Comparison of ENCODE assay signal across 8 mouse cellular contexts in the genomic region with DNA sequence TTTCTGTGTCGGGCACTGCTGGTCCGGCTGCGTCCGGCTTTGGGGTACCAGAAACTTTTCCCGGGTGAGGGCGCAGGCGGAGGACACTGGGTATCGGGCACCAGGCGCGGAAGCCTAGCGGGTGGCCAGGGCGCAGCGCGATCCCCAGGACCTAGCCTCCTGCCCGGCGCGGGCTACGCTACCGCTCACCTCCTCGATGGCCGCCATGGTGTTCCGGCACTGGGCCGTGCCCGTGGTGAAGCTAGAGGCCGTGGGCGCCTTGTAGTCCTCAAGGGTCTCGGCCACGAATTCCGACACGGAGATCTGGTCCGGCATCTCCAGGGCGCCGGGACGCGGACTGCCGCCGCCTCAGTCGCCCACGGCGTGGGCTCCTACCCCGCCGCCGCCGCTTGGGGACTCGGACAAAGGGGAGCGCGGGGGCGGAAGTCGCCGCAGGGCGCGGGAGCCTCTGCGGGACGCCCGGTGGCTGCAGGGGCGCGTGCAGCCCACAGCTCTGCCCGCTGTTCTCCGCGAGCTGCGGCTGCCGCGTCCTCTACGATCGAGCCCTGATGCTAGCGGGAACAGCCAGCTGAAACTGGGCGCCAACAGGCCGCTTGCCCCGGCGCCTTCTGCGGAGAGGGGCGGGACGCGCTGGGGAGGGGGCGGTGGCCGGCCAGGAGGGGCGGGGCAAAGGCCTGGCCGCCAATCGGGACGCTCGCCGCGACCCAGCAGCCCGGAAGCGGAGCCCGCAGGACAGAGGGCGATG.
DNase-seq lines count a peak whose midpoint lies in the region; ATAC-seq and TF ChIP-seq lines count a peak whose summit lies in the region.
"Not testable (repeated sequence)": the region's sequence is repeated elsewhere in the genome, so short reads cannot be mapped to it uniquely, and the experiment has no call there.

No protein-coding gene starts in this region.

- H3K9ac ChIP-seq in heart, embryonic 15.5 days: peak overlapping the region; percentile 88
- peak overlapping the region; percentile 88 for H3K9ac ChIP-seq in kidney, postnatal 0 days (ENCODE audit: low read depth, low read length)
- H3K9ac ChIP-seq in liver, embryonic 13.5 days: peak overlapping the region; percentile 80

- peak; percentile 55; the same call in 1 of the 2 replicates for TF ChIP-seq POLR2A in brain, embryonic 14.5 days (IDR thresholded peaks at IDR 0.05; ENCODE audit: borderline replicate concordance, extremely low read depth, insufficient read depth, insufficient read length, poor library complexity, severe bottlenecking)

- peak; percentile 88 for DNase-seq in A20 (ENCODE audit: low read depth, low spot score)
- DNase-seq in brain, embryonic 14.5 days (ENCODE audit: low read depth): peak; percentile 89
- peak; percentile 79 for DNase-seq in forebrain, embryonic 10.5 days (ENCODE audit: extremely low spot score, low spot score)
- peak; percentile 84 for DNase-seq in kidney, postnatal 0 days (ENCODE audit: low spot score)
- not testable (repeated sequence) for DNase-seq in liver, embryonic 13.5 days
- peak; percentile 85 for DNase-seq in neural tube, embryonic 10.5 days (ENCODE audit: extremely low spot score, low spot score)
- DNase-seq in splenic B cell, adult 2 months (ENCODE audit: low read depth, low spot score): peak; percentile 72

- peaks cover 46% of the 10 kb centered on the region for H3K9me3 ChIP-seq in forebrain, embryonic 10.5 days
- H3K9me3 ChIP-seq in heart, embryonic 15.5 days (replicated peaks); kidney, postnatal 0 days (replicated peaks; ENCODE audit: low read length); liver, embryonic 13.5 days (replicated peaks): not testable (repeated sequence)

- not testable (repeated sequence) for TF ChIP-seq CTCF in brain, embryonic 14.5 days (IDR thresholded peaks at IDR 0.05; ENCODE audit: borderline replicate concordance, extremely low read depth, insufficient read depth, insufficient read length); kidney, postnatal 0 days (IDR thresholded peaks at IDR 0.05; ENCODE audit: low read depth)

- H3K36me3 ChIP-seq in forebrain, embryonic 10.5 days (replicated peaks): peaks cover 38% of the 10 kb centered on the region
- H3K36me3 ChIP-seq in heart, embryonic 15.5 days; kidney, postnatal 0 days (ENCODE audit: insufficient read depth, low read length); liver, embryonic 13.5 days; splenic B cell, adult 2 months (ENCODE audit: control insufficient read depth, insufficient read depth, low read length, poor library complexity, severe bottlenecking): not testable (repeated sequence)

- WGBS in forebrain, embryonic 10.5 days: under 1% methylated on average over 81 of the region's 87 CpGs
- 0% methylated on average over 77 of the region's 87 CpGs for WGBS in heart, embryonic 15.5 days
- under 1% methylated on average over 68 of the region's 87 CpGs for WGBS in kidney, postnatal 0 days
- WGBS in liver, embryonic 13.5 days (ENCODE audit: insufficient replicate concordance): under 1% methylated on average over 83 of the region's 87 CpGs

- peak overlapping the region; percentile 97 for H3K27ac ChIP-seq in forebrain, embryonic 10.5 days
- H3K27ac ChIP-seq in heart, embryonic 15.5 days: peak overlapping the region; percentile 91
- peak overlapping the region; percentile 94 for H3K27ac ChIP-seq in kidney, postnatal 0 days
- H3K27ac ChIP-seq in liver, embryonic 13.5 days: peak overlapping the region; percentile 39

- peak overlapping the region; percentile 64 for H3K4me2 ChIP-seq in heart, embryonic 15.5 days
- H3K4me2 ChIP-seq in kidney, postnatal 0 days (ENCODE audit: low read length): peak overlapping the region; percentile 56
- H3K4me2 ChIP-seq in liver, embryonic 13.5 days: peak overlapping the region; percentile 78

- H3K4me1 ChIP-seq in forebrain, embryonic 10.5 days; heart, embryonic 15.5 days (replicated peaks); kidney, postnatal 0 days (replicated peaks; ENCODE audit: insufficient read depth, low read length); liver, embryonic 13.5 days (replicated peaks): not testable (repeated sequence)

- not testable (repeated sequence) for H3K27me3 ChIP-seq in forebrain, embryonic 10.5 days (ENCODE audit: poor library complexity, severe bottlenecking); heart, embryonic 15.5 days; kidney, postnatal 0 days (ENCODE audit: insufficient read depth, low read length); liver, embryonic 13.5 days; splenic B cell, adult 2 months (ENCODE audit: control insufficient read depth, insufficient read depth, low read length, poor library complexity, severe bottlenecking)

- H3K4me3 ChIP-seq in forebrain, embryonic 10.5 days: peak overlapping the region; percentile 81
- H3K4me3 ChIP-seq in heart, embryonic 15.5 days: peak overlapping the region; percentile 95
- peak overlapping the region; percentile 80 for H3K4me3 ChIP-seq in kidney, postnatal 0 days (replicated peaks; ENCODE audit: low read depth, low read length)
- H3K4me3 ChIP-seq in liver, embryonic 13.5 days (replicated peaks): peak overlapping the region; percentile 78

- ATAC-seq in heart, embryonic 15.5 days (replicated peaks; ENCODE audit: insufficient number of reproducible peaks, insufficient read depth, low FRiP score, low read depth): peak; percentile 99
- peak; percentile 100 for ATAC-seq in kidney, postnatal 0 days (replicated peaks; ENCODE audit: low FRiP score, low read depth)
- peak; percentile 99 for ATAC-seq in liver, embryonic 13.5 days (ENCODE audit: low read depth)

Comparison
In these comparisons a context has a peak if more than half of its experiments do, and no peak if none do; other contexts are left out.
1. H3K27ac ChIP-seq: peak in every context shown above with its lines; median percentile 97 in forebrain, embryonic 10.5 days; 94 in kidney, postnatal 0 days; 91 in heart, embryonic 15.5 days; 39 in liver, embryonic 13.5 days.